Mouse (Mus musculus): Measurements from ENCODE around the gene Fbxo21.

DNA sequence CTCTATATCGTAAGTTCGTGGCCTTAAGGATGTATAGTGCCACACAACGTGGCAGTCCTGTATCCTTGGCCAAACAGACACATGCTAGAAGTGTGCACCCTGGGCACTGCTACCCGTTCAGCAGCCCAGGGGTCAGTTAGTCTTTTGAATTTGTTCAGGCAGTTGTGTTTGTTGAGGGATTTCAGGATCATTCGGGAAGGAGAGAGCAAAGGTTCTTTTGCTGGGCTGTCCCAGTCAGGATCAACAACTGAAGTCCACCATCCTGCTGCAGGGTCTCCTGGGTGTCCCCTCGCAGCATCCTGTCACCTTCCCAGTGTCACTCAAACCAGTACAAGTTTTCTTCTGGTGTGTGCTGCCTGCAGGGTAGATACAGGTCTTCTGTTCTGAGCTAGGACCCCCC lies 20.1 kb downstream of the Fbxo21 start:
- TF ChIP-seq POLR2A (IDR thresholded peaks at IDR 0.05; ENCODE audit: low read depth, low read length) = no peak
- TF ChIP-seq CTCF (IDR thresholded peaks at IDR 0.05; ENCODE audit: extremely low read depth, insufficient read depth, insufficient read length, insufficient replicate concordance) = no peak

Data from spleen, adult 2 months (tissue).